In the genomic region with DNA sequence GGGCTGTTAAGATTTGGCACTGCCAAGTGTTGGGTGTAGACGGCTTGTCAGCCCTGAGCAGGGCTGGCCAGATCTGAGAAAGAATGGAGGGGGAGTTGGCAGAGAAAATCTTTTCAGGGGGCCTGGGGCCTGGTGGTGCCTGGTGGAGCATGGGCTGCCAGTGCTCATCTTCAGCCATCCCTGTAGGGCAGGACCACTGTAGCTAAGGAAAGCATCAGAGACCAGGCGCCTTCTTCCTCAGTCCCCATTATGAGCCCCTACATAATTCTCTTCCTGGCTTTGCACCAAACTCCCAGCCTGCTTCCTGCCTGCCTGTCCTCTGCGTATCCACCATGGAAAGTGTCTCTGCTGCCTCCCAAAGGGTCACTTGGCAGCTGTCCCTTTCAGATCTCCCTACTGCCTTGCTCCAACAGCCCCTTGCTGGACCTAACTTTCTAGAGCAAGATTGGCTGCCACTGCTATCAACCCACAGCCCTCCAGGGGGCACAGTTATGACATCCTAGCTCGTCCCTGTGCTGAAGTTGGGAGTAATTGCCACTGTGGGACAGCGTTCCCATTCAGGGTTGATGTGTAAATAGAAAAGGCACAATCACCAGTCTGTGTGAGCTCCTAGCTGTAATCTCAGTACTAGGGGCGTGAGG, we compare ENCODE assay signal across 8 mouse cellular contexts. TPM values are rescaled to one million over a fixed set of nuclear protein-coding genes. Genes with fewer than 3 reads are reported as not detected.
A peak's percentile ranks its signal among the peaks of the same experiment; 100 is the strongest.
DNase-seq lines count a peak whose midpoint lies in the region; ATAC-seq and TF ChIP-seq lines count a peak whose summit lies in the region.

No protein-coding gene starts in this region.

- 46% methylated on average over 6 of the region's 6 CpGs for WGBS in spleen, adult 2 months
- WGBS in kidney, adult 2 months: 32% methylated on average over 6 of the region's 6 CpGs

- TF ChIP-seq POLR2A in spleen, adult 2 months (IDR thresholded peaks at IDR 0.05; ENCODE audit: low read depth, low read length): no peak
- TF ChIP-seq POLR2A in kidney, adult 2 months (IDR thresholded peaks at IDR 0.05; ENCODE audit: low read depth, low read length): no peak

- TF ChIP-seq CTCF in spleen, adult 2 months (IDR thresholded peaks at IDR 0.05; ENCODE audit: extremely low read depth, insufficient read depth, insufficient read length, insufficient replicate concordance): peak; percentile 54; the same call in 1 of the 2 replicates
- peak; percentile 96; the same call in 1 of the 2 replicates for TF ChIP-seq CTCF in kidney, adult 2 months (conservative IDR thresholded peaks at IDR 0.05; ENCODE audit: insufficient read depth, insufficient read length, low read depth, low read length)

- no peaks in the 10 kb centered on the region for H3K36me3 ChIP-seq in spleen, adult 2 months (ENCODE audit: control insufficient read depth, insufficient read depth, low read length)
- no peaks in the 10 kb centered on the region for H3K36me3 ChIP-seq in kidney, adult 2 months (ENCODE audit: control insufficient read depth, insufficient read depth, low read length)

- ATAC-seq in granulocyte monocyte progenitor cell, adult 5-6 weeks (replicated peaks; ENCODE audit: poor library complexity, severe bottlenecking): peak; percentile 64

- peak in 1 of 2 experiments; percentile 24 for DNase-seq in spleen, adult 2 months (ENCODE audit: low read depth in 1 of 2, low spot score in 2 of 2)
- DNase-seq in spleen, adult 12 weeks (ENCODE audit: low spot score): no peak
- peak; percentile 46 for DNase-seq in c-Kit-positive CD71-positive TER-119-negative erythroid progenitor cells, embryonic 14.5 days (ENCODE audit: low read depth)
- peak; percentile 80 for DNase-seq in kidney, adult 2 months
- DNase-seq in lung, adult 18-20 months: peak; percentile 69 to 78
- DNase-seq in retina, embryonic 14.5 days (ENCODE audit: low spot score): peak; percentile 77
- no peak for DNase-seq in cerebellum, postnatal 4 days (ENCODE audit: low spot score in 2 of 2)

- H3K4me1 ChIP-seq in spleen, adult 2 months (ENCODE audit: control insufficient read depth, insufficient read depth, insufficient read length): no peaks in the 10 kb centered on the region
- H3K4me1 ChIP-seq in kidney, adult 2 months (ENCODE audit: control insufficient read depth, insufficient read depth, low read length): no peaks in the 10 kb centered on the region; the same call in 1 of the 2 replicates

- H3K27me3 ChIP-seq in spleen, adult 2 months (ENCODE audit: control insufficient read depth, insufficient read depth, low read length): no peaks in the 10 kb centered on the region
- no peaks in the 10 kb centered on the region for H3K27me3 ChIP-seq in kidney, adult 2 months (replicated peaks; ENCODE audit: control insufficient read depth, insufficient read depth, low read length)

- no peak overlapping the region for H3K27ac ChIP-seq in spleen, adult 2 months (ENCODE audit: insufficient read depth, low read length)
- no peak overlapping the region for H3K27ac ChIP-seq in kidney, adult 2 months (ENCODE audit: insufficient read depth, low read depth, low read length)

- H3K4me3 ChIP-seq in spleen, adult 2 months (ENCODE audit: extremely low read depth, insufficient read depth, insufficient read length): no peak overlapping the region
- H3K4me3 ChIP-seq in kidney, adult 2 months (ENCODE audit: insufficient read depth, low read depth, low read length): no peak overlapping the region

RNA-seq across cellular contexts. Expression of gene Tgm2, which starts 39.2 kb away (rescaled TPM):
- 53.3 and 66.9 TPM in 2 replicates for polyA plus RNA-seq in spleen, adult 2 months (2012; rRNA removed)
- total RNA-seq in granulocyte monocyte progenitor cell, adult 5-6 weeks (2014; fragmentation: Nextera tagmentation): not detected in 2 replicates
- 0.04 and 0.21 TPM in 2 replicates for total RNA-seq in granulocyte monocyte progenitor cell, adult 5-6 weeks (2017)
- 217 and 221 TPM in 2 replicates for polyA plus RNA-seq in kidney, adult 2 months (2012; rRNA removed)

Comparison
In these comparisons a context has a peak if more than half of its experiments do, and no peak if none do; other contexts are left out.
1. DNase-seq: peak in c-Kit-positive CD71-positive TER-119-negative erythroid progenitor cells, embryonic 14.5 days (single experiment), kidney, adult 2 months (single experiment), lung, adult 18-20 months (2 of 2) and retina, embryonic 14.5 days (single experiment); none in spleen, adult 12 weeks (single experiment) and cerebellum, postnatal 4 days (0 of 2).